ENCODE assay signal across 1 mouse cellular context in genomic region chr1:151344283-151345108, GRCm38 (mm10).
A peak's percentile ranks its signal among the peaks of the same experiment; 100 is the strongest.
TF ChIP-seq lines count a peak whose summit lies in the region.

Ivns1abp (plus strand) TSS chr1:151344477.

TF ChIP-seq in CH12.LX, 34 proteins besides CTCF, POLR2A, EP300 and RAD21 (continued from another document):
- TF ChIP-seq GABPA (IDR thresholded peaks at IDR 0.05; ENCODE audit: insufficient replicate concordance, low read depth, low read length): no peak
- TF ChIP-seq HCFC1 (IDR thresholded peaks at IDR 0.05; ENCODE audit: low read depth, low read length): peak; percentile 58
- peak; percentile 95 for TF ChIP-seq MXI1 (IDR thresholded peaks at IDR 0.05; ENCODE audit: low read depth, low read length)
- TF ChIP-seq ELF1 (IDR thresholded peaks at IDR 0.05; ENCODE audit: low read depth, low read length): peak; percentile 94
- TF ChIP-seq NELFE (IDR thresholded peaks at IDR 0.05; ENCODE audit: low read depth, low read length): peak; percentile 90
- no peak; the same call in none of the 2 replicates for TF ChIP-seq MEF2A (IDR thresholded peaks at IDR 0.05; ENCODE audit: borderline replicate concordance, low read depth, low read length)
- TF ChIP-seq PAX5 (IDR thresholded peaks at IDR 0.05; ENCODE audit: low read length): no peak
- peak; percentile 83 for TF ChIP-seq ZMIZ1 (IDR thresholded peaks at IDR 0.05; ENCODE audit: low read depth, low read length)
- TF ChIP-seq TBP (conservative IDR thresholded peaks at IDR 0.05; ENCODE audit: low read depth, low read length): peak; percentile 76
- TF ChIP-seq MAFK (IDR thresholded peaks at IDR 0.05; ENCODE audit: insufficient replicate concordance, low read length): no peak
- no peak; the same call in 1 of the 2 replicates for TF ChIP-seq IRF4 (IDR thresholded peaks at IDR 0.05; ENCODE audit: low read depth, low read length)
- TF ChIP-seq RCOR1 (conservative IDR thresholded peaks at IDR 0.05; ENCODE audit: low read depth, low read length): 0 out of 2 replicates have a peak, but pooled peaks have one; percentile 18
